Mouse (Mus musculus): ENCODE results near the gene Scnm1. TPM values are rescaled to one million over a fixed set of nuclear protein-coding genes. Genes with fewer than 3 reads are reported as not detected.

Scnm1 gene
- 10 to 100 TPM; 35.5 to 40.8 TPM for total RNA-seq (2021)
- long read RNA-seq, experiment 1, transcript Scnm1-201 (7 exons, 1,054 nt) = major isoform, 6 of 19 reads
- long read RNA-seq, experiment 1, transcript Scnm1-204 (2 exons, 686 nt) = major isoform, 6 of 19 reads
- long read RNA-seq, experiment 1, partial matches to known transcripts = 1 of 19 reads
- long read RNA-seq, experiment 1, other reads (novel, unspliced or antisense) = 3 of 19 reads
- long read RNA-seq, experiment 2, transcript Scnm1-201 (7 exons, 1,054 nt) = minor isoform, 10 of 26 reads
- long read RNA-seq, experiment 2, transcript Scnm1-204 (2 exons, 686 nt) = major isoform, 13 of 26 reads
- long read RNA-seq, experiment 2, partial matches to known transcripts = 0 of 26 reads
- long read RNA-seq, experiment 2, other reads (novel, unspliced or antisense) = 1 of 26 reads

DNA sequence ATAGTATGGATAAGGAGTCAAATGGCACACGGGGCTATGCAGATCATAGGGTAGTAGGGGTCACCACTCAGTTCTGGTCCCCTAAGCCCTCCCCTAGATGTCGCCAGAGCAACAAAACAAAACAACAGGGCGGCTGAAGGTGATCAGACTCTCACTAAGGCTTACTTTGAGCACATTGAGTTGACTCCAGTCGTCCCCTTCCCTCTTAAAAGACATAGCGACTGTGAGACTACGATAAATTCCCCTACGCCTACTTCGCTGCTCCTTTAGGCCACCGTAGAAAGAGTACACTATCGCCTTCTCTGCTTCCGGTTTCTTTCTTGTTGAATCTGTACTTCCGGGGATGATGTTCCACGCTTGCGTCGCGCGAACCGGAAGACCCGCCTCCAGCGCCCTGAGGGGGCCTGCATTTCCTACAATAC, at the start of gene Scnm1, which contains the start of gene Lysmd1:
TSS of gene Scnm1 (minus strand) at position 332 of the 422 bp plus-strand sequence.
TSS of gene Lysmd1 (plus strand) at position 409 of the 422 bp plus-strand sequence.
- peak; percentile 79 for DNase-seq

DNA sequence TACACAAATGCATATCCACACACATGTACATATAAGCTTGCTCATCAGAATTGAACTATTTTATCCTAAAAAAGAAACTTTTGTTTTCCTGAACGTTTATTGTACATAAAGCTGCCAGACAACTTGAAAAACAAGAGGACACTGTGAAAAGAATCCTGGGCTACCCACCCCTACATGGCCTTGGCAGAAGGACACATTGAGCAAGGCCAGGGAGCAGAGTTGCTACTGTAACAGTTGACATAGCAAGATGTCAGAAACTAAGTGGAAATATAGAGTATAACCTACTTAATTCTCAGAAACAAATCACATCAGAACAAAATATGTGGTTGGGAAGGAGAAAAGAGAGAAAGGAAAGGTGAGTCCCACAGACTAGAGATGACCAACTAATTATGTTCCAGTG, 48.0 kb upstream of the Scnm1 start:
- DNase-seq = no peak

DNA sequence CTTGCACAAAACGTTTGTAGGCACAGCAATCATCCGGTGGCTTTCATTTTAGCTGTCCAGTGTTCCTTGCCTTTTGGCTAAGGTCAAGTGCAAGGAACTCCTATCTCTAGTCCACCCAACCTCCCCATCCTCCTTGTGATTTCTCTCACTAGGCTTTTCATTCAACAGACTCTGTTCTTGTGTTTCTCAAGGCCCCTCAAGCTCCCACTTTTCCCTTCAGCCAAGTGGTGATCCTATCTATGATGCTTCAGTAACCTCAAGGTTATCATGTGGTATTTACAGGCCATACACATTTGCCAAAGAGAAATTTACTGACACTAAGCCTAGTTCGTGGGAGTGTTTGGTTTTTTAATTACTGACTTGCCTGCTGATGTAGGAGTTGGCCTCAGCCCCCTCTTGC, 46.1 kb upstream of the Scnm1 start:
- DNase-seq = no peak

DNA sequence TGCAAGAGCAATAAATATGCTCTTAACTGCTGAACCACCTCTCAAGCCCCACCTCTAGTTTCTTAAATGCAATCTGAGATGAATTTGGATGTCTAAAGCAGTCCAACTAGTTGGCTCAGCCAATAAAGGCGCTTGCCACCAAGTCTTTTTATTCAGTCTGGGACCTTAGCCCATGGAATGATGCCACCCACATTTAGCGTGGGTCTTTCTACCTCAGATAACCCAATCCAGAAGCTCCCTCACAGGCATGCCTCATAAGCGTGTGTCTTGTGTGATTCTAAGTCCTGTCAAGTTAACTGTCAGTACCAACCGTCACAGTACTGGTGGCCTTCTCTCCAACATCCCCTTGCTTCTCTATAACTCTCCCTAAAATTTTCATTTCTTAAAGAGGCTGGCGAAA, 45.1 kb upstream of the Scnm1 start:
- no peak for DNase-seq

DNA sequence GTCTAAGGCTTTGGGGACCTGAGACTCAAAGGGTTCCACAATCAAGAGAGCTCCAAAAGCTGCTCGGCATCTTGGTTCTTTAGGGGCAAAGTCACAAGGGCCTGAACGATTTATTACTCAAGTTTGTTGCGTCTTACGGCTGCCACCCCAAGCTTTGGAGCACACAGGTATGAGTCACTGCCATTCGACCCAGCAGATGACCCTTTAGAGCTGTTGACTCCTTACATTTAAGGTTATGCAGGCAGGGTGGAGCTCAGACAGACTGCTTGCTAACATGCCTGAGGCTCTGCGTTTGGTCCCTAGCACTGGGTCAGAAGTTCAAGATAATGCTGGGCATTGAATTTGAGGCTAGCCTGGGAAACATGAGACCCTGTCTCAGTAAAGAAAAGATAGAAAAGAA, 43.8 kb upstream of the Scnm1 start:
- DNase-seq = no peak

DNA sequence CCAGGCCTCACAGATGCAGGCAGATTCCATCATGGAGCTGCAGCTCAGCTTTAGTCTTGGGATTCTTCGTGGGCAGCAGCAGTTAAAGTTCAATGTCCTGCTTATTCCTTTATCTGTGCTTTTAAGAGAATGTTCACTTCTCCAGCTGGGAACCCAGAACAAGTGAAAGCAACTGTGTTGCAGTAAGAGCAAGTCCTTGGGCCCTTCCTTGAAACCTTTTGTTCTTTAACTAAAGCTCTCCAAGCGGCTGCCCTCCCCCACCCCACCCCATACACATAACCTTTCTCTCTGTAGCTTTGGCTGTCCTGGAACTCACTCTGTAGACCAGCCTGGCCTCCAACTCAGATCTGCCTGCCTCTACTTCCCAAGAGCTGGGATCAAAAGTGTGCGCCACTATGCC, 42.7 kb upstream of the Scnm1 start:
- no peak for DNase-seq

DNA sequence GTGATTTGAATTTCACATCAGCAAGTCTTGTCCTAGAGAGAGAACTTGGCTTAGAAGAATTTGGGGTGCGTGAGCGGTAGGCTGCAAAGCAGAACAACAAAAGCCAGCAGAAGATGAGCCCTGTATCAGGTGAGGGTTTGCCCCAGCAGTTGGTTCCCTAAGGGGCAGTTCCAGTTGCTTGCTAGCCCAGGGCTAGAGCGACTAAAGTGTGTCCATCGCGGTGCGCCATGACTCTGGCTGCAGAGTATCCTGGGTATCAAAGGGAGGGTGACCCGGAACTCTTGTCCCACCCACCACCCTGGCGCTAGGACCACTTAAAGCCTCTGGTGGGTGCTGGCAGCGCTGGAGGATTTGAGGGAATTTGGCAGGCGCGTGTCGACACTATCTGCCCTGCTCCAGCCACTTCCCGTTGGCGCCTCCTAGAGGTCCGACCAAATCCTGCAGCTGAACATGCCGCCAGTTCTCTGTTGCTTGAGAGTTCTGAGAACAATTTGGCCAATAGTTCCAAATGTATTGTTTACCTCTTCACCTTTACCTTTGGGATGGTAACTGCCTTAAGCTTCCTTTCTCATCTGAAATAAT, 40.3 kb upstream of the Scnm1 start:
- peak; percentile 90 for DNase-seq

DNA sequence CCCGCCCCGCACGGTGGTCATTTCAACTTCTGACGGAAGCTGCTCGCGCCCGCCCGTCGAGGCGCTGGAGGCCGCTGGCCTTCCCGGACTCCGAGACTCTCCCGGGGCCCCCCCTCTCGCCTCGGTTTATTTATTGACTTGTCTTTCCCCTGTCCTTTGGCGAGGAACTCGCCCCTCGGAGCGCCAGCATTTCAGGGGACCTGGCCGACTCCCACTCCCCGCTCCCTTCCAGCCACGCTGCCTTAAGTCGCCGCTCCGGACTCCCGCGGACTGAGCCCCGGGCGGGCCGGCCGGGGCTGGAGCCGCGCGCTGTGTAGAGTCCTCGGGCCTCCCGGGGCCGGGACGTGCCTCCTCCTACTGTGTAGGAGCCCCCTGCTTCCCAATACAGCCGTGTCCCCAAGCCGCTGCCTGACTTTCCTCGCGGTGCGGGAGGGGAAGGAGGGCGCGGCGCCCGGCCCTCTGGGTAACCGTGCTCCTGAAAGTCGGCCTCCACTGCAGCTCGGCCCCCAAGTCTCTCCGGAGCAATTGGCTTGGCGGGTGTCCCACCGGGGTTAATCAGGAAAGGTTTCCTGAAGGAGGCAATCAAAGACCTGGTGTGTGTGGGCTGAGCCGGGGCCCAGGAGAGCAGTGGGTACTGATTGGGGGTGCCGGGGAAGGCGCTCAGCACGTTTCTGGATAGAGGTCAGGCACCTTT, 39.6 kb upstream of the Scnm1 start:
- peak; percentile 56 for DNase-seq

DNA sequence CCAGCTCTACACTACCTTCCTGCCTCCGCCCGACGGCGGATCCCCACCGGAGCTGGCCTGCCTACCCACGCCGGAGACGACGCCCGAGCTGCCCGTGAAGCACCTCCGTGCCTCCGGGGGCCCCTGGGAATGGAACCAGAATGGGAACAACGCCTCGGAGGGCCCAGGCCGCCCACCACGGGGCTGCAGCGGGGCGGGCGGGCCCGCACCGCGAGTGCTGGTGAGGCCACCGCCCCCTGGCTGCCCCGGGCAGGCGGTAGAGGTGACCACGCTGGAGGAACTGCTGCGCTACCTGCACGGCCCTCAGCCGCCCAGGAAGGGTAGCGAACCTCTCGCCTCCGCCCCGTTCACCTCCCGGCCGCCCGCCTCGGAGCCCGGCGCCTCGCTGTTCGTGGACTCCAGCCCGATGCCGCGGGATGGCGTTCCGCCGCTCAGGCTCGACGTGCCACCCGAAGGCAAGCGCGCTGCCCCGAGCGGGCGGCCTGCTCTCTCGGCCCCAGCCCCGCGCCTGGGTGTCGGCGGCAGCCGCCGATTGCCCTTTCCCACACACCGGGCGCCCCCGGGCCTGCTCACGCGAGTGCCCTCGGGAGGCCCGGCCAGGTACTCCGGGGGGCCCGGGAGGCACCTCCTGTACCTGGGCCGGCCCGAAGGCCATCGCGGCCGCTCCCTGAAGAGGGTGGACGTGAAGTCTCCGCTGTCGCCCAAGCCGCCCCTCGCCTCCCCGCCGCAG, 38.9 kb upstream of the Scnm1 start:
- peak; percentile 30 for DNase-seq

DNA sequence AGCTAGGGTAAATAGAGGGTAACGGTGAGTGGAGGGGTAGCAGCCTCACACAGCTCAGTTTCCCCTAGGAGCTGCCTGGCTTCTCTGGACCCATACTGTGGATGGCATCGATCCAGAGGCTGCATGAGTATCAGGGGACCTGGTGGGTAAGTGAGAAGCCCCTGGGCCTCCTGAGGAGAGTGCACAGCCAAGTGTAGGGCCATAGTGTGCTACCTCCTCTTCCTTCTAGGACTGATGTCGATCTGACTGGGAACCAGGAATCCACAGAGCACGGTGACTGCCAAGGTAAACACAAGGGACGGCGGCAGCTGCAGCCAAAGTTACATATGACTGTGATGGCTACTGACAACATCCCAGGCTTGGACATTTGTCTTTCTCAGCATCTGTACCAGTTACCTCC, 37.3 kb upstream of the Scnm1 start:
- DNase-seq = no peak

DNA sequence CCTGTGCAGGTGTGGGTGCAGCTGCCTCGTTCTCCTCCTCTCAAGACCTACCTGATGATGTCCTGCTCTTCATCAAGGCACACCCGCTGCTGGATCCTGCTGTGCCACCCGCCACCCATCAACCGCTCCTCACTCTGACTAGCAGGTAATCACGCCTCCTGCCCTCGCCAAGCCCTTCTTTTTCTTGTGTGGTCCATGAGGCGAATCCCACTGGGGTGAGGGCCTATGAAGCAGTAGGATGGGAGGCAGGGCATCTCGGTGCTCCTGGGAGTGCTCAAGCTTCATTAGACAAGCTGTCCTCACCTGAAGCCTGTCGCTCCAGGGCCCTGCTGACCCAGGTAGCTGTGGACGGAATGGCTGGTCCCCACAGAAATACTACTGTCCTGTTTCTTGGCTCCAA, 36.2 kb upstream of the Scnm1 start:
- no peak for DNase-seq

DNA sequence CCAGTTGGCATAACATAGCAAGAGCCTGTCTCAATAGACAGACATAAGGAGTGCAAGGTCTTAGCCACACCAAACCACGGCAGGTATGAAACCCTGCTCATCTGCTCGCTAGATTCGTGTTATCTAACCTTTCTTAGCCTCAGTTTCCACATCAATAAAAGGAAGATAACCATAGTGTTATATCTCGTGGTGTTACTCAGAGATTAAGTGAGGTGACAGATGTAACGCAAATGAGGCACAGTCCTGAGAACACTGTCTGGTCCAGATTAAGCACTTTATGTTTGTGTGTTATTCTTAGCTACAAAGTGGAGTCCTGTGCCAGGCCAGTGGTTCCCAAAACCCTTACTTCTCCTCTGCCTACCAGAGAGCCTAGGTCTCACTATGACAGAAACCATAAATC, 31.0 kb upstream of the Scnm1 start:
- DNase-seq = no peak

DNA sequence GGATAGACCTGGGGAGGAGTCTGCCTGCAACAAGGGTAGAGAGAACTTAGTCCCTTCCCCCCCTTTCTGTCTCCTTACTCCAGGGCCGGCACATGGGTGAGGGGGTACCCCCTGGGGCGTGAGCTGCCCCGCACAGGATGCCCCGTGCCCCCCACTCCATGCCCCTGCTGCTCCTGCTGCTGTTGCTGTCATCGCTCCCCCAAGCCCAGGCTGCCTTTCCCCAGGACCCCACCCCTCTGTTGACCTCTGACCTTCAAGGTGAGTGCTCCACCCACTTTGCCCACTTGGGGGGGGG, 30.4 kb upstream of the Scnm1 start:
- DNase-seq = no peak

DNA sequence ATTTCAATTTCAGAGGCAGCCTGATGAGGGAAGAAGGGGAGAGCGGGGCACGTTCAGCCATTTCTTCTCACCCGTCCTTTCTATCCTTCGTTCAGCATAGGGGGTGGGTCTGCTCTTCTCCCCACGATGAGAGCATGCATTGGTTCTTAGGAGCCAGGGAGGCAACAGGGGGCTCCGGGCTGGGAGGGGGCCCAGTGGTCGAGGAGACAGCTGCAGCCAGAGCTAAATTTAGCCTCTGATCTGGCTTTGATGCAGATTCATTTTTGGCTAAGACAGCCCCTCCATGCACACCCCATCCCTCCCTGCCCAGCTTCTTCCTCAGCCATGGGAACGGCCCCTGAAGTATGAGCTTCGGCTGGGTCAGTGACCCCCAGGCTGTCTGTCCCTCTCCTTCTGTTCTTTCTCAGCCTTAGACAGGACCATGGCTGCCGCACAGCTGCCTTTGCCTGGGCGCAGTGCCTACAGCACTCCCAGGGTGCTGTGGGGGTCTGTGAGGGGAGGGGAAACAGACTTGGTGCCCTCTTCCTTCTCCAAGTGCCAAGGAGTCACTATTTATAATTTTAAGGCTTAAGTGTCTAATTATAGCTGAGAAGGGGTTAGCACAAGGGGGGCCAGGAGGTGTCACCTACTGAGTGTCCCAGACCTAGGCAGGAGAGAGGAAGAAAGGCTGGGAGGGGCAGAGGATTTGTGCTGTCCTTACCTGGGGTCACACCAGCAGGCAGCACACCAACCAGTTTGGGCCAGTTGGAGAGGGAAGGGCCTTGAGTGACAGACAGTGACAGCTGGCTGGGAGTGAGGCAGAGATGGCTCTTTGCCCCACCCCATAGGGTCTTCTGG, 29.8 kb upstream of the Scnm1 start:
- DNase-seq = peak; percentile 76

DNA sequence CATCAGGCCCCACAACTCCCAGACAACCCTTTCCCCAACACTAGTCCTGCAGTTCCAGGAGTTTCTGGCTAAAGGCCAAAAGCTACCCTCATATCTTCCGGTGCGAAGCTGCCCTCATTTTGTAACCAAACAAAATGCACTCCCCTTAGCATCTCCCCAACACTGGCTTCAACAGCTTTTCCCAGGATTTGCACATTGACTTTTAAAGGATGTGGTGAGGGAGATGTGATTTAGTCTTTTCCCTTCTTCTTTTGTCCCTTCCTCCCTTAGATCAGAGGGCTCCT, 28.5 kb upstream of the Scnm1 start:
- no peak for DNase-seq

DNA sequence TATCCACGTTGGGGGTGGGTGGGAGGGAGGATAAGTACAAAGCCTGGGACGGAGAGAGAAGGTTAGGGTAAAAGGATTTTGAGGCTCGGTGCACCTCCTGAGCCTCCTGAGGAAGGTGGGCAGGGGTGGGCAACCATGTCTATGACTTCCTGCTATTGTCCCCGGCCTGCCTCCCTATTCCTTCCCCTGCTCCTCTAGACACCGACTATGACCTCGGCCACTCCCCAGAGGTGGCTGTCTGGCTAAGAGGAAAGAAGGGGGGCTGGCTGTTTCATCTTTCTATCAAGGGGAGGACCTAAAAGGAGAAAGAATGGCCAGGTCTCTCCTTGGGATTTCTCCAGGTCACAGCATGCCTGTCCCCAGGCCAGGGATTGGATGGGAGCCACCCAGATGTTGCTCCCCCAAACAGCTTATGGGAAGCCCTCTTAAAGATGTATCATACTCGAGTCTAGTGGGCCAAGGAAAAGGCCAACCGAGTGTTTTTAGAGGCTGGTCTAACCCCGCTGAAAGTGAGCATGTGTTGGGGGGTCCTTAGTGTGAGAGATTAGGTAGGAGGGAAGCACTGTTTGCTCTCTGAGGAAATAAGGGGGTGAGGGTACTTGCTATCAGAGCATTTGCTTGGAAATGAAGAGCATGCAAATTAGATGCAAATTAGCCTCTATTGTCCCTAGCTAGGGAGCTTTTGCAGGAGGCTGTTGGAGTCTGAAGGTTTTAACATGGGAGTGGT, 28.0 kb upstream of the Scnm1 start:
- no peak for DNase-seq

DNA sequence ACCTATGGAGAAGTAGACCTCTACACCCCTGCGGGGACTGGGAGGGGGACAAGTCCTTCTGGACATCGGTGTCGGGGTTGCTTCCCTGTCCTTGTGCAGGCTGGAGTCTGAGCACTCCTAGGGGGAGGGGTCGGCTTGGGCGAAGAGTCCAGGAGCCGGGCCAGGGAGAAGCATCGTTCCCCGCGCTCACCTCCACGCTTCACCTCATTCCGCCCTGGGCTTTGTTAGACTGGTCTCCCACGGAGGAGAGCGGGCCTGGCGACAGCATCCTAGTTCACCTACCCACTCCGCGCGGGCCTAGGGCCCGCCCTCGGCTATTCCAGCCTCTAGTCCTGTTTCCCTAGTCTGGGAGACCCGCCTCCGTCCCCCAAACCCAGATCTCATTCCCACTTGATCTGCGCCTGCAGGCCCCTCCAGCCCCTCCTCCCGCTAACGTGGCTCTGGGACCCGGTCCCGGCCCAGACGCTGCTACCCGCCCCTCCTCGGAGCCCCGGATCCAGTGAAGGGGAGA, 27.3 kb upstream of the Scnm1 start:
- DNase-seq = peak; percentile 58

DNA sequence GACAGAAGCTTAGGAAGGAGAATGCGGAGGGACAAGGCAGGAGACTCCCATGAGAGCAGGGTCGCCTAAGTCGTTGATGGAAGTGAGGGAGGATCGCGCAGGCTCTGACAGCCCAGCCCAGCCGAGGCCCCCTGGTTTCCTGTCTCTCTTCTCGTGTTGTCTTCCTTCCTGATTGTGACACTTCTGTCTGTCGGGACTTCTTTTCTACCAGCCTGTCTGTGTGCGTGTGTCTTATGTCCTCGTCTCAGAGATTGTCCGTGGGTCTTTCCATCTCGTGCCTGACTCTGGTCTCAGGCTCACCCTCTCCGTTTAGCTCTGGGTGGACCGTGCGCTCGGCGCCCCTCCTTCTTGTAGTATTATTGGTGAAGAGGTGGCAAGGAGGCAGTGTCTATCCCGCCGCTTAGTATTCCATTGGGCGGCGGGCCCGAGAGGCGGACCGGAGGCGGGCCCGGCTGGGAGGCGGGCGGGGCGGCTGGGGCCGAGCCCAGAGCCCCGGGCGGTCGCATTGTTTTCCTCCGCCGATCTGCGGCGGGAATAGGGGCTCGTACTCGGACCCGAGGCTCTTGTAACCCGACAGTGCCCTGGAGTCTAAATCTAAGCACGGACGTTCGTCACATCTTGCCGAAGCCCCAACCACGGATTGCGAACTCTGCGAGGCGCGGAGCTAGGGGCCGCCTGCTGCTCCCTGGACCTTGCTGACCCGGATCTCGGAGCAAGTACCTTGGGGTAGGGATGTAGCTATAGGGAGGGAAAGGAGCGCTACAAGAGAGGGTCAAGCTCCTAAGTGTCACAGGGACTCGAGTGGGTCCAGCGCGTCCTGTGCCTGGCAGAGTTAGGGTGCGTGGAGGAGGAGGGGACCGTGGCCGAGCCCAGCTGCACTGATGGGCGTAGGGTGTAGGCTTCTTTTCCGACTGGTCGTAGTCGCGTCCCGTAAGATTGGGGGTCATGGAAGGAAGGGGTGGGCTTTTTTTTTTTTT, 26.5 kb upstream of the Scnm1 start, which contains the start of gene Sema6c:
TSS of gene Sema6c (plus strand) at position 471 of the 977 bp plus-strand sequence.
- DNase-seq = peak; percentile 93

DNA sequence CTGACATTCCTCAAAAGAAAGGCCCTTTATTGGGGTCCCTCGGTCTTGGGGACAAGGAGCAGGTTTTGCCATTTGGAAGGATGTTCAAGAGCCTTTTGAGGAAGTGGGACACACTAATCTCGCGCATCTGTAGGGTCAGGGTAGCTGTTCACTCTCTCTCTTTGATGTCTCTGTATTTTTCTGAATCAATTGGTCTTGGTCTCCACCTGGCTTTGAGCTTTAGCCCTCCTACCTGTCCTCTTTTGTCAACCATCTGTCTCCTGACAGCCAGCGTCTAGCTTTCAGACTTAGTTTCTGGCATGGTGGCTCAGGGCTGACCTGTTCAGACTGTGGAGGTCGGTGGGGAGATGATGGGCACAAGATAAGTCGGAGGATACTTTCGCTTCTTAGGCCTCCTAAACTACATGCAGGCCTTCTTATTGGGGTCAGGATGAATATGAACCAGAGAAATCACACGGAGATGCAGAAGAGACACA, 25.7 kb upstream of the Scnm1 start:
- no peak for DNase-seq

DNA sequence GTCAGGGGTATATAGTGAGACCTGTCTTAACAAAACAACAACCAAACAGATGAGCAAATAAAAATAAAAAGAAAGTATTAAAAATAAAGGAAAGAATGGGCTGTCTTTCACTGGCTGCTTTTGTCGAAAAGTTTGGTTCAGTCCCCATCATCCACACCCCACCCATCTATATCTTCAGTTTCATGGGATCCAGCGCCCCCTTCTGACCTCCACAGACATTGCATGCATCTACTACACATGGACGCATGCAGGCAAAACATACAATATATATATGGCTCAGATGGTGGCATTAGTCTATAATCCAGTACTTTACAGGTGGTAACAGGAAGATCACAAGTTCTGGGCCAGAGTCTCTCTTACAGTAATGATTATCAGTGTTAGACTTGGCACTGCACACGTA, 20.1 kb upstream of the Scnm1 start:
- DNase-seq = peak; percentile 46
